14 mouse cellular contexts compared by ENCODE assay signal in genomic region chr4:128270931-128271330, GRCm38 (mm10). TPM values are rescaled to one million over a fixed set of nuclear protein-coding genes. Genes with fewer than 3 reads are reported as not detected.
DNase-seq lines count a peak whose midpoint lies in the region; ATAC-seq lines count a peak whose summit lies in the region.
"Had no signal": no experiment of that assay in that cellular context is flagged by ENCODE, and none has a peak within 500 bp of the region (broad histone marks: within the 10 kb centered on the region; RNA-seq: fewer than 3 reads in every experiment).

No protein-coding gene starts in this region.

- no peaks in the 10 kb centered on the region for H3K9me3 ChIP-seq in forebrain, embryonic 15.5 days
- peaks cover 4% of the 10 kb centered on the region; the same call in 1 of the 2 replicates for H3K9me3 ChIP-seq in forebrain, embryonic 10.5 days
- H3K9me3 ChIP-seq in neural tube, embryonic 15.5 days (replicated peaks): no peaks in the 10 kb centered on the region
- no peaks in the 10 kb centered on the region for H3K9me3 ChIP-seq in stomach, embryonic 16.5 days (replicated peaks; ENCODE audit: control insufficient read depth, low read length)
- H3K9me3 ChIP-seq: neural tube, embryonic 12.5 days had no signal

- H3K4me3 ChIP-seq in forebrain, embryonic 15.5 days: no peak overlapping the region
- no peak overlapping the region for H3K4me3 ChIP-seq in forebrain, embryonic 10.5 days
- H3K4me3 ChIP-seq in neural tube, embryonic 15.5 days (replicated peaks): no peak overlapping the region
- H3K4me3 ChIP-seq in stomach, embryonic 16.5 days (replicated peaks; ENCODE audit: low read length): no peak overlapping the region
- H3K4me3 ChIP-seq: heart, embryonic 13.5 days; neural tube, embryonic 12.5 days had no signal

- H3K27ac ChIP-seq in forebrain, embryonic 15.5 days (replicated peaks): no peak overlapping the region
- no peak overlapping the region for H3K27ac ChIP-seq in forebrain, embryonic 10.5 days
- no peak overlapping the region for H3K27ac ChIP-seq in neural tube, embryonic 15.5 days (replicated peaks)
- H3K27ac ChIP-seq in stomach, embryonic 16.5 days (ENCODE audit: low read length): no peak overlapping the region; the same call in 1 of the 2 replicates
- H3K27ac ChIP-seq: heart, embryonic 13.5 days; neural tube, embryonic 12.5 days had no signal

- no peak overlapping the region for H3K4me2 ChIP-seq in forebrain, embryonic 15.5 days (replicated peaks)
- no peak overlapping the region for H3K4me2 ChIP-seq in neural tube, embryonic 15.5 days
- peak overlapping the region; percentile 3; the same call in 1 of the 2 replicates for H3K4me2 ChIP-seq in stomach, embryonic 16.5 days (ENCODE audit: low read depth, low read length)
- H3K4me2 ChIP-seq: heart, embryonic 13.5 days; neural tube, embryonic 12.5 days had no signal

- no peak overlapping the region for H3K9ac ChIP-seq in forebrain, embryonic 15.5 days (replicated peaks)
- no peak overlapping the region for H3K9ac ChIP-seq in neural tube, embryonic 15.5 days (replicated peaks)
- H3K9ac ChIP-seq in stomach, embryonic 16.5 days (ENCODE audit: low read length): no peak overlapping the region
- H3K9ac ChIP-seq: heart, embryonic 13.5 days; neural tube, embryonic 12.5 days had no signal

- H3K27me3 ChIP-seq in forebrain, embryonic 15.5 days: no peaks in the 10 kb centered on the region
- H3K27me3 ChIP-seq in forebrain, embryonic 10.5 days (ENCODE audit: poor library complexity, severe bottlenecking): no peaks in the 10 kb centered on the region
- H3K27me3 ChIP-seq in neural tube, embryonic 15.5 days (replicated peaks): no peaks in the 10 kb centered on the region
- H3K27me3 ChIP-seq in stomach, embryonic 16.5 days (ENCODE audit: control insufficient read depth, insufficient read depth, low read length): no peaks in the 10 kb centered on the region
- H3K27me3 ChIP-seq: neural tube, embryonic 12.5 days had no signal

- whole genome bisulfite sequencing in forebrain, embryonic 15.5 days: 40% methylated on average over 19 of the region's 19 CpGs
- 91% methylated on average over 19 of the region's 19 CpGs for WGBS in forebrain, embryonic 10.5 days
- WGBS in neural tube, embryonic 15.5 days: 39% methylated on average over 19 of the region's 19 CpGs
- 34% methylated on average over 19 of the region's 19 CpGs for whole genome bisulfite sequencing in stomach, embryonic 16.5 days

- H3K4me1 ChIP-seq in forebrain, embryonic 15.5 days: peaks cover 18% of the 10 kb centered on the region
- no peaks in the 10 kb centered on the region for H3K4me1 ChIP-seq in forebrain, embryonic 10.5 days
- H3K4me1 ChIP-seq in neural tube, embryonic 15.5 days: peaks cover 52% of the 10 kb centered on the region
- peaks cover 9% of the 10 kb centered on the region for H3K4me1 ChIP-seq in stomach, embryonic 16.5 days (ENCODE audit: control insufficient read depth, insufficient read depth, low read length)
- H3K4me1 ChIP-seq: neural tube, embryonic 12.5 days had no signal

- no peak for DNase-seq in forebrain, embryonic 10.5 days (ENCODE audit: extremely low spot score, low spot score)
- DNase-seq in kidney, postnatal 10 days: peak; percentile 78
- DNase-seq in kidney, adult 9 months: no peak
- no peak for DNase-seq in neural tube, embryonic 10.5 days (ENCODE audit: extremely low spot score, low spot score)
- DNase-seq in frontal cortex, adult 2 months (ENCODE audit: extremely low spot score in 1 of 2, low spot score in 1 of 2): no peak
- DNase-seq: B cell, adult 2 months; thymus, postnatal 25 days had no signal

- peak; percentile 71; the same call in 1 of the 2 replicates for ATAC-seq in forebrain, embryonic 15.5 days (replicated peaks)
- 0 out of 2 replicates have a peak, but pooled peaks have one; percentile 29 for ATAC-seq in neural tube, embryonic 15.5 days (ENCODE audit: low FRiP score)
- no peak for ATAC-seq in stomach, embryonic 16.5 days (ENCODE audit: insufficient read depth, low FRiP score)

- no peaks in the 10 kb centered on the region for H3K36me3 ChIP-seq in forebrain, embryonic 15.5 days
- H3K36me3 ChIP-seq in forebrain, embryonic 10.5 days (replicated peaks): no peaks in the 10 kb centered on the region
- H3K36me3 ChIP-seq in neural tube, embryonic 15.5 days: no peaks in the 10 kb centered on the region
- no peaks in the 10 kb centered on the region for H3K36me3 ChIP-seq in stomach, embryonic 16.5 days (ENCODE audit: control insufficient read depth, insufficient read depth, low read length)
- H3K36me3 ChIP-seq: heart, embryonic 13.5 days; neural tube, embryonic 12.5 days had no signal

RNA-seq across cellular contexts. Expression of gene Hmgb4, which starts 10.2 kb away (rescaled TPM):
- polyA plus RNA-seq in forebrain, embryonic 15.5 days (2015; fragmentation: Nextera tagmentation; extraction: Ambion mirVana): 0.26 TPM in 1 of 2 replicates, not detected in the other
- polyA plus RNA-seq in forebrain, embryonic 10.5 days (2016; fragmentation: Nextera tagmentation; extraction: Ambion mirVana): not detected in 2 replicates
- not detected in 2 replicates for polyA plus RNA-seq in neural tube, embryonic 15.5 days (2015; fragmentation: Nextera tagmentation; extraction: Ambion mirVana)
- polyA plus RNA-seq in stomach, embryonic 16.5 days (2015; fragmentation: Nextera tagmentation; extraction: Ambion mirVana): not detected in 2 replicates
- polyA plus RNA-seq in frontal cortex, adult 2 months (2012; rRNA removed): not detected in 2 replicates
- polyA plus RNA-seq: heart, embryonic 13.5 days; large intestine, adult 2 months; neural tube, embryonic 12.5 days; small intestine, adult 2 months had no signal
